Mouse (Mus musculus) hindbrain, embryonic 14.5 days (tissue): ENCODE data around the gene Hspe1. TPM values are rescaled to one million over a fixed set of nuclear protein-coding genes. Genes with fewer than 3 reads are reported as not detected.
"Not testable (repeated sequence)": the region's sequence is repeated elsewhere in the genome, so short reads cannot be mapped to it uniquely, and the experiment has no call there.

Experiments used
- ATAC-seq: fragments of 200-750 bp; cut with Nextera tagmentation; 2 replicates; pipeline ENCODE4 v1.8.0; 2017; ENCODE audit warnings: moderate number of reproducible peaks, mild to moderate bottlenecking, moderate TSS enrichment, moderate library complexity; ENCODE audit not compliant: low FRiP score
- DNase-seq: peaks from one replicate; pipeline ENCODE4 v3.0.0-alpha.2; 2015; ENCODE audit warnings: low spot score
- H3K27ac ChIP-seq: fragments of 300-500 bp; sonication (generic); 2 replicates; pipeline ENCODE4 v1.5.1; 2014; ENCODE audit warnings: mild to moderate bottlenecking, moderate library complexity
- H3K27me3 ChIP-seq: fragments of 300-500 bp; sonication (generic); 2 replicates; pipeline ENCODE4 v1.6.1; 2014; ENCODE audit warnings: mild to moderate bottlenecking, low read length, mixed read lengths; ENCODE audit not compliant: control insufficient read depth, insufficient read depth
- H3K36me3 ChIP-seq: fragments of 300-500 bp; sonication (generic); replicated peaks from 2 replicates; pipeline ENCODE4 v1.6.1; 2014; ENCODE audit not compliant: control insufficient read depth, insufficient read depth
- H3K4me1 ChIP-seq: fragments of 300-500 bp; sonication (generic); replicated peaks from 2 replicates; pipeline ENCODE4 v1.6.1; 2014; ENCODE audit warnings: antibody characterized with exemption, low read length, mixed read lengths; ENCODE audit not compliant: control insufficient read depth, insufficient read depth
- H3K4me2 ChIP-seq: fragments of 300-500 bp; sonication (generic); replicated peaks from 2 replicates; pipeline ENCODE4 v1.6.1; 2014; ENCODE audit warnings: mild to moderate bottlenecking, moderate library complexity
- H3K4me3 ChIP-seq: fragments of 300-500 bp; sonication (generic); replicated peaks from 2 replicates; pipeline ENCODE4 v1.5.1; 2014; ENCODE audit warnings: mild to moderate bottlenecking, low read length
- H3K9ac ChIP-seq: fragments of 300-500 bp; sonication (generic); 2 replicates; pipeline ENCODE4 v1.6.1; 2014
- H3K9me3 ChIP-seq: fragments of 300-500 bp; sonication (generic); 2 replicates; pipeline ENCODE4 v1.6.1; 2016; ENCODE audit warnings: low read length; ENCODE audit not compliant: control insufficient read depth
- WGBS: fragments of 180-500 bp; shearing (Covaris S2); extraction: QIAGEN DNeasy Blood & Tissue Kit; methylation state at CpG from one replicate; pipeline ENCODE4 v1.1.7; 2014; 5-methylcytosine and 5-hydroxymethylcytosine counted together
- polyA plus RNA-seq: library from polyadenylated mRNA; unstranded; fragments of >200 nt; fragmentation: Nextera tagmentation; extraction: Ambion mirVana; gene quantifications from 2 replicates; pipeline ENCODE4 v1.2.1, GENCODE M21; 2014

The Hspe1 gene
- polyA plus RNA-seq, 1 experiment from 2014 or later = 262 TPM

GRCm38 (mm10) chr1:55092056-55092455 is 4.1 kb downstream of the Hspe1 start:
- no peak overlapping the region for H3K4me3 ChIP-seq
- peaks cover 10% of the 10 kb centered on the region; the same call in 1 of the 2 replicates for H3K4me1 ChIP-seq
- no peaks in the 10 kb centered on the region for H3K9me3 ChIP-seq
- no peak overlapping the region for H3K4me2 ChIP-seq
- no peak overlapping the region for H3K27ac ChIP-seq
- DNase-seq (no peak), ATAC-seq (no peak)
- peaks cover 41% of the 10 kb centered on the region for H3K36me3 ChIP-seq
- H3K9ac ChIP-seq = no peak overlapping the region
- no peaks in the 10 kb centered on the region for H3K27me3 ChIP-seq
- 88% methylated on average over 2 of the region's 2 CpGs for WGBS

DNA sequence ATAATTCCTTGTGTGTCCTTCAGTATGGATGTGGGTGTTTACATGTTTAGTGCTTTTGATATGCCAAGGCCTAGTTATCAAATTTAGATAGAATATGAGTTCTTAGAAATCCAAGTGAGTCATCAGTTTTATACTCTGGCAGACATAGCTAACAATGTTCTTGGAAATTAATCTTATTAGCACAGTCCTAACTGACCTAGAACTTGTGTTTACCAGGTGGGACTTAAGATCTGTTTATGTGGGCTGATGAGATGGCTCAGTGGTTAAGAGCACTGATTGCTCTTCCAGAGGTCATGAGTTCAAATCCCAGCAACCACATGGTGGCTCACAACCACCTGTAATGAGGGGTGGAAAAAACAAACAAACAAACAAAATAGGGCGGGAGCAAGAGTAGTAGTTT is 4.5 kb downstream of the Hspe1 start:
- WGBS = 91% methylated on average over 1 of the region's 1 CpGs
- Histone ChIP-seq H3K9ac (no peak overlapping the region), H3K4me3 (no peak overlapping the region), H3K27ac (no peak overlapping the region), H3K36me3 (peaks cover 41% of the 10 kb centered on the region), H3K4me1 (peaks cover 10% of the 10 kb centered on the region; the same call in 1 of the 2 replicates), H3K4me2 (no peak overlapping the region), H3K27me3 (no peaks in the 10 kb centered on the region), H3K9me3 (no peaks in the 10 kb centered on the region)
- no peak for DNase-seq
- no peak for ATAC-seq

DNA sequence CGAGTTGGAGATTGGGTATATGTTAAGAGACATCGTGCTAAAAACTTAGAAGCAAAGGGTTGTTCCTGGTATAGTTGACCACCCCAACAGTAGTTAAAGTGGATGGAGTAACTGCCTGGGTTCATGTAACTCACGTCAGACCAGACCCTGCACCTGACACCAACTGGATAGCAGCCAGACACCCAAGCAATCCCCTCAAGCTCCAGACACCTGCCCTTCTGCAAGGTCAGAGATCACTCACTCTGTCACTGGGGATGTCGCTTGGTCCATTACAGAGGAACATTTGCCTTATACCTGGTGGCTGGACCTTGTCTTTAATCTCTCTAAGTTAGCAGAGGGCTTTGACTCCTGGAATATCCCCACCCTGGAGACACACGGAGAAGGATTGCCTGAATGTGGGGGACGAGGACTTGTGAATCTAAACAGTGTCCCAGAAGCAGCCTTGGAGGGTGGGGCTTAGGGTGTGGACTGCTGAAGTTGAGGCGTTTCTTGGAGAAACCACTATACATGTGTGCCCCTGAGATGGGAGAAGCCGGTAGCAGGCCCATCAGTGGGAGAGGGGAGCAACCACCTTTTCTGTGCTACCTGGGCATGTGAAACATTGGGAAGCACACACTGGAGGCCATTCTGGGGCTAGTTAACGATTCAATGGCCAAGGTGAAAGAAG is 19.1 kb downstream of the Hspe1 start:
- H3K27me3 ChIP-seq = no peaks in the 10 kb centered on the region
- no peaks in the 10 kb centered on the region for H3K36me3 ChIP-seq
- ATAC-seq (no peak), DNase-seq (no peak)
- no peaks in the 10 kb centered on the region for H3K9me3 ChIP-seq
- no peak overlapping the region for H3K4me3 ChIP-seq
- no peaks in the 10 kb centered on the region for H3K4me1 ChIP-seq
- WGBS = 87% methylated on average over 9 of the region's 9 CpGs
- no peak overlapping the region for H3K27ac ChIP-seq
- no peak overlapping the region for H3K9ac ChIP-seq
- H3K4me2 ChIP-seq = no peak overlapping the region

GRCm38 (mm10) chr1:55107644-55108043 is 19.7 kb downstream of the Hspe1 start:
- Histone ChIP-seq H3K4me1 (no peaks in the 10 kb centered on the region), H3K9me3 (no peaks in the 10 kb centered on the region), H3K4me2 (no peak overlapping the region), H3K36me3 (no peaks in the 10 kb centered on the region), H3K27me3 (no peaks in the 10 kb centered on the region), H3K9ac (no peak overlapping the region), H3K4me3 (no peak overlapping the region), H3K27ac (no peak overlapping the region)
- DNase-seq = no peak
- WGBS = 90% methylated on average over 1 of the region's 1 CpGs
- ATAC-seq = no peak

- H3K4me2 ChIP-seq = no peak overlapping the region
- no peaks in the 10 kb centered on the region for H3K9me3 ChIP-seq
- DNase-seq (no peak), ATAC-seq (no peak)
- H3K4me1 ChIP-seq = no peaks in the 10 kb centered on the region
- H3K27ac ChIP-seq = no peak overlapping the region
- no peaks in the 10 kb centered on the region for H3K36me3 ChIP-seq
- H3K27me3 ChIP-seq = no peaks in the 10 kb centered on the region
- 33% methylated on average over 2 of the region's 2 CpGs for WGBS
- H3K4me3 ChIP-seq = no peak overlapping the region
- H3K9ac ChIP-seq = no peak overlapping the region
Measured at GRCm38 (mm10) chr1:55108473-55108872, 20.5 kb downstream of the Hspe1 start.

DNA sequence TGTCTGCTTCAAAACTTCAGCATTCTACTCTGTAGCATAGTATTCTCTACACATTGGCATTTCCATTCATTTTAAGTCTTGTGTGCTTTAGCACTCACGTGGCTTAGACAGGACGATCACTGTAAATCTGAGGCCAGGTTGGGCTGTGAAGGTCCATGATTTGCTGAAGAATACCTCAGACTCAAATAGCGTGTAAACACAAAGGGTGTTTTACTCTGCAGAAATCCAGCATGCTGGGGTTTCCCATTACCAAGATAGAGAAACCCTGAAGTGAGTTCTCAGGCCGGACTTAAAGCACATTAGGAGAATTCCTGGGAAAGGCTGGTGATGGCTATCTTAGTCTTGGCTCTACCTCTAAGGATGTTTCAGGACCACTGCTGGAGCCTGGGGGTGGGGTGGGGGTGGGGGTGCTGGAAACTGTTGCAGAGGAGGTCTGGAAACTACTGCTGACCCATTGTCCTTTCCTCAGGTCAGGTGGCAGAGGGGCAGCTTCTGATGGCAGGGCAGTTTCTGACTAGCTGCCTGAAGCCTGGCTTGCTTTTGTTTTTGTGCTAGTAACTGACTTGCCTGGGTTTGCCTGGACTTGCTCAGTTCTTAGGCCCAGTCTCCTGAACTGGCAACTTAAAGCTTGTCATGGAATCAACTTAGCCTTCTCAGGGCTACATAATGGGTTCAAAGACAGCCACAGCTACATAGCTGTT is 21.3 kb downstream of the Hspe1 start:
- 93% methylated on average over 4 of the region's 4 CpGs for WGBS

DNA sequence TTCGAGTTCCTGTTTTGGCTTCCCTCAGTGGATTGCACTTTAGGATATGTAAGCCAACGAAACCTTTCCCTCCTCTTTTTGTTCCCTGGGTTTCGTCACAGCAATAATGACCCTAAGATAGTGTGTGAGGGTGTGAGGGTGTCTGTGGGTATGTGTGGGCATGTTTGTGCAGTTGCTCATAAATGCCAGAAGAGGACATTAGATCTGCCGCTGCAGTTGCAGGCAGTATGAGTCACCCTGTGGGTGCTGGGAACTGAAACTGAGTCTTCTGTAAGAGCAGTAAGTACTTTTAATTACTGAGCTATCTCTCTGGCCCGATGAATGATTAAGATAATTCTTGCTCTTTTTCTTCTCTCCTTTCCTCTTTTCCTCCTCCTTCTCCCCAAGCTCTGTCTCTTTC is 35.1 kb downstream of the Hspe1 start:
- Histone ChIP-seq H3K9me3 (no peaks in the 10 kb centered on the region), H3K4me3 (no peak overlapping the region), H3K9ac (no peak overlapping the region), H3K4me1 (no peaks in the 10 kb centered on the region), H3K36me3 (no peaks in the 10 kb centered on the region), H3K4me2 (no peak overlapping the region), H3K27ac (no peak overlapping the region), H3K27me3 (no peaks in the 10 kb centered on the region)
- no peak for DNase-seq
- WGBS = 92% methylated on average over 5 of the region's 5 CpGs
- no peak for ATAC-seq

More for the DNA sequence above, 21.3 kb downstream of the Hspe1 start:
- no peaks in the 10 kb centered on the region for H3K4me1 ChIP-seq
- H3K27me3 ChIP-seq = no peaks in the 10 kb centered on the region
- H3K9ac ChIP-seq = no peak overlapping the region
- H3K36me3 ChIP-seq = no peaks in the 10 kb centered on the region
- H3K27ac ChIP-seq = no peak overlapping the region
- ATAC-seq = no peak
- no peak overlapping the region for H3K4me3 ChIP-seq
- no peak for DNase-seq
- H3K4me2 ChIP-seq = no peak overlapping the region
- H3K9me3 ChIP-seq = no peaks in the 10 kb centered on the region

DNA sequence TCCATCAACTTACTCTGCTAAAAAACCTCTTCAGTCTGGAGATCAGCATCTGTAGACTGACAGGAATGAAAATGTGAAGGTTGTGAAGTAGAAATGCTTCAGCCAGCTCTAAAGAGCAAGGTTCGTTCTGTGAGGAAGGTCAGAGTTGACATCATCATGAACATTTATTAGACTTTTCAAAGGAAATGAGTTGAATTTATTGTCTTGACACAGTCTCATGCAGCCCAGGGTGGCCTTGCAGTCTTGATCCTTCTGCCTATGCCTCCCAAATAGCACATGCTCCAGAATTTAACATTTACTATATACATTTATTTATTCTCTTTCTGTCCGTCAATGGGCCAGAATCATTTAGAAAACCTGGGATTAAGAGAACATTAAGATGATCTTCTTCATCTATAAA is 35.6 kb downstream of the Hspe1 start:
- ATAC-seq (no peak), DNase-seq (no peak)
- Histone ChIP-seq H3K4me3 (no peak overlapping the region), H3K27ac (no peak overlapping the region), H3K9me3 (no peaks in the 10 kb centered on the region), H3K4me1 (no peaks in the 10 kb centered on the region), H3K9ac (no peak overlapping the region), H3K4me2 (no peak overlapping the region), H3K36me3 (no peaks in the 10 kb centered on the region), H3K27me3 (no peaks in the 10 kb centered on the region)
- 96% methylated on average over 2 of the region's 2 CpGs for whole genome bisulfite sequencing

DNA sequence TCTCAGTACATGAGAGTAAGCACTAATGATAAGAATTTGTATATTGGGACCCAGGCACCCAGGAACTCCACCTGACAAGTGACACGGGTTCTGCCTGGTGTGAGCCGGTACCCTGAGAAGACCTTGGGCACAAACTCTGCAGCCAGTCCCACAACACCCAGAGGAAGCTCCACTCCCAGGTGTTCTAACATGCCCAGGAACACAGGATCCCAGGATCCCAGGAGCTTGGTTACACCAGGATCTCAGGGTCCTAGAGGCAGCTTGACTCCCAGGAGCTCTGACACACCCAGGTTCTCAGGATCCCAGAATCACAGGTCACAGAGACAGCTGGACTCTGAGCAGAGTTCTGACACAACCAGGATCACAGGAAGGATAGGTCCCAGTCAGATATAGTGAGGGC is 36.2 kb downstream of the Hspe1 start:
- not testable (repeated sequence) for H3K27ac ChIP-seq, H3K4me3 ChIP-seq, H3K27me3 ChIP-seq, H3K9me3 ChIP-seq, DNase-seq, ATAC-seq, H3K9ac ChIP-seq, H3K4me2 ChIP-seq, H3K36me3 ChIP-seq, H3K4me1 ChIP-seq
- WGBS = 95% methylated on average over 2 of the region's 2 CpGs
